Mouse (Mus musculus) embryonic fibroblast, embryonic 13.5 days (primary cell): ENCODE measurements at regions not wholly inside any gene's neighbourhood (a gene's known extent, or its start where the extent isn't known, plus 50 kb on each side); places are given as distances from the start of the nearest gene placed in this dataset.

ENCODE experiments used
- H3K27ac ChIP-seq: 2 replicates; pipeline ENCODE4 v1.5.1; 2012; ENCODE audit warnings: low read length, control low read depth, inconsistent platforms; ENCODE audit not compliant: insufficient read depth
- H3K4me1 ChIP-seq: 2 replicates; pipeline ENCODE4 v1.6.1; 2011; ENCODE audit warnings: low read length; ENCODE audit not compliant: control insufficient read depth, insufficient read depth
- H3K4me3 ChIP-seq: 2 replicates; pipeline ENCODE4 v1.5.1; 2011; ENCODE audit warnings: mild to moderate bottlenecking, control low read depth, low read length; ENCODE audit not compliant: insufficient read depth
- CTCF ChIP-seq: IDR thresholded peaks from 2 replicates; pipeline ENCODE4 v1.5.1; 2011; ENCODE audit warnings: mild to moderate bottlenecking, control low read depth, low read length, moderate library complexity, borderline replicate concordance; ENCODE audit not compliant: insufficient read depth
- POLR2A ChIP-seq: IDR thresholded peaks from 2 replicates; pipeline ENCODE4 v1.6.1; 2011; ENCODE audit warnings: low read depth, mild to moderate bottlenecking, control low read depth, low read length, moderate library complexity

DNA sequence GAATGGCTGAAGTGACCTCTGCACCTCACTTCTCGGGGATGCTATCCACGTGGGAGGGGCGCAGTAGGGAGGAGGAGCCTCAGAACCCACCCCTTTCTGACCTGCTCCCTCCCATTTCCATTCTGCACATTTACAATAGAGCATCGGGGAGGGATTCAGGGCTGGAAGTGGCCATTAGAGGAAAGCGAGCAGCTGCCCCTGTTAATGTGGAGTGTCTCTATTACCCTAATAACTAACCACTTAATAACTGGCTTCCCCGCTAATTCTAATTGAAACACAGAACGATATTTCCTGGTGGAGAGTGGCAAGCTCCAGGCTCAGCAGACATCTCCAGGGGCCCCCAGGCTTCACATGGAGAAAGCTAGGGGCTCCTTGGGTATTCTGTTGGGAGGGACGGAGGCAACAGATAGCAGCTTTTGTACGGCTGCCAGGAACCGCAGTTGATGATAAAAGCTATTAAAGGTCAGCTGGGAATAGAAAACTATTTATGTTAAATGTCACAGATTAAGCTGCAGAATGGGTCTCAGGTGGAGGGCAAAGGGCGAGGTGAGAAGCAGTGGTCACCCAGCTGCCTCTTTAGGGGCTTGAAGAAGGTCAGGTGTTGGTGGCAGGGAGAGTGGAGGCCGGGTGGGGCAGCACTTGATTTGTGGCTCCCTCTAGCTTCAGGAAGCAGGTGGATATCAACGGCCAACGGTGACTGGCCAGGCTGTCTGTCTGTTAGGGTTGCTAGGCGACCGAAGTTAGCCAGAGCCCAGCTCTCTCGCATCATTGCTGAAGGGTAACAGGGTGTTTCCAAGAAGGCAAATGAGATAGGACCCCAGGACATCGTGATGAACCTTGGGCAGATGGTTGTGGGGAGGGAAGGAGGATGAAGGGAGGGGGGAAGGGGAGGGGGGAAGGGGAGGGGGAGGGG is 118.4 kb upstream of the Sdk2 start:
- no peak overlapping the region for H3K27ac ChIP-seq
- H3K4me3 ChIP-seq, result no peak overlapping the region
- no peaks in the 10 kb centered on the region for H3K4me1 ChIP-seq
- no peak for TF ChIP-seq POLR2A
- no peak for TF ChIP-seq CTCF

- Histone ChIP-seq H3K4me3 (no peak overlapping the region), H3K27ac (no peak overlapping the region), H3K4me1 (no peaks in the 10 kb centered on the region)
- TF ChIP-seq CTCF (no peak), POLR2A (no peak)
Measured at GRCm38 (mm10) chr11:114184431-114184830, 117.6 kb upstream of the Sdk2 start.

GRCm38 (mm10) chr11:114183231-114183630 is 116.4 kb upstream of the Sdk2 start:
- Histone ChIP-seq H3K27ac (no peak overlapping the region), H3K4me1 (no peaks in the 10 kb centered on the region), H3K4me3 (no peak overlapping the region)
- TF ChIP-seq CTCF (no peak), POLR2A (no peak)

DNA sequence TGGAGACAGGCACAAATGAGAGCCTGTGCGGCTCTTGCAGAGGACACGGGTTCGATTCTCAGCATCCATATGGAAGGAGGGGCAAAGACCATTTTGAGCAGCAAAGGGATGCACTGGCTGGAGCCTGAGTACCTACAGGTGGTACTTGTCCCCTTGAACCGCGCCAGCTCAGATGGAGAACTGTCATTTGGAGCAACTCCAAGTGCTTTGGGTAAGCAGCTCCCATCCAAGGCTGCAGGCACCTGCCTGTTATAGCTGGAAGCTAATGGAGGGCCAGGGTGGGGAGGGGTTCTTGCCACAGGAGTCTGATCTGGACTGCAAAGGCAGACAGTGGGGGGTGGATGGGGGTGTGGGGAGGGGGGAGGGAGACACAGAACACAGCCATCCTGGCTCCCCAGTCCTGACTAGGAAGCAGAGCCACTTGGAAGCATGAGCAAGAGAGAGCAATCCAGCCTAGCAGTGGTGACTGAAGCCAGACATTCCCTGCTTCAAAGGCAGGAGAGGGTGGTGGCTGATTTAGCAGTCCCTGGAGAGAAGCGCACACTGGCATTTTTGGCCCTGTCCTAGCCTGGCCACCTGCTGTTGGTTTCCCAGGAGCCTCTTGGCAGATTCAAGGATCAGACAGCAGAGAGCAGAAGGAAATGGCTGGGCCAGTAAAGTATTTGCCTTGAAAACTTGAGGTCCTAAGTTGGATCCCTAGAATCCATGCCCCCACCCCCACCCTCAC is 112.1 kb upstream of the Sdk2 start:
- Histone ChIP-seq H3K4me3 (no peak overlapping the region), H3K4me1 (no peaks in the 10 kb centered on the region), H3K27ac (no peak overlapping the region)
- TF ChIP-seq CTCF, result no peak
- TF ChIP-seq POLR2A, result no peak

- Histone ChIP-seq H3K4me1 (no peaks in the 10 kb centered on the region), H3K4me3 (no peak overlapping the region), H3K27ac (no peak overlapping the region)
- TF ChIP-seq POLR2A, result no peak
Measured at GRCm38 (mm10) chr11:114177789-114178188, 110.9 kb upstream of the Sdk2 start.

DNA sequence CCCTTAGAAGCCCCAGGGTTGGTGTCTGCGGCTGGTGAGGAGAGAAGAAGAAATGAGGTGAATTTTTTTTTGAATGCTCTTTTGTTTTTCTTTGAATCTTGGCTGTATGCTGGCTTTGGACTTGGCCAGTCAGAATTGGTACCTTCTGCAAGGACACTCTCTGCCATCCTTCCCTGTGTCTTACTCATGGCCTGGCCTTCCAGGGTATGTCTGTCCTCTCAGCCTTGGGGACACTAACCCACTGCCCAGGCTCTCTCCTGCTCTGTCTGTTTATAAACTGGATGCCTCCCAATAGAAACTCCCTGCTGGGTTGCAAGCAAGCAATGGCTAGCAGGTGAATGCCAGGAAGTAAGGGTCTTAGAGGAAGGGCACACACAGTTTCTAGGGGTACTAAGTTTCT is 110.4 kb upstream of the Sdk2 start:
- H3K4me1 ChIP-seq, result no peaks in the 10 kb centered on the region
- TF ChIP-seq POLR2A (no peak), CTCF (no peak)
- no peak overlapping the region for H3K27ac ChIP-seq
- H3K4me3 ChIP-seq, result no peak overlapping the region

DNA sequence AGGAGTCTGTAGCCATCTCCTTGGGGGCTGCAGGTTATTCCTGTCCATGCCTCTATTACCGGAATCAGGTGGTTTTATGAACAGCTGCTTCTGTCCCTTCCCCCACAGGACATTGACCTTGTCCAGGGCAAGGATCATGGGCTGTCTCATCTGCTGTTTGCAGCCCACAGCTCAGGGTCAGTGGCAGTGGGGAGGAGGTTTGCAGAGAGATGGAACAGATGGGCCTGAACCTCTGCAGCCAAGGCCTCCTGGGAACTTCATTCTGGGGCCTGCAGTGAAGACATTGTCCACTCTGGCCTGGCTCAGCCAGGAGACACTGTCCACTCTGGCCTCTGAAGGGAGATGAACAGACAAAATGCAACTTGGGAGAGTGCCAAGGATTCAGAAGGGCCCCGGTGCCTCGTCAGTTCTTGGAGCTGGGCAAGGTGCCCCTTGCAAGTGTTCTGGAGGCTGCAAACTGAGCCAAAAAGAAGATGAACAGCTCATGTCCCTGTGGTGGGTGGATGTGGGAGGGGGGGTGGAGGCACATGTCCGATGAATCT is 109.9 kb upstream of the Sdk2 start:
- H3K4me3 ChIP-seq, result no peak overlapping the region
- TF ChIP-seq POLR2A, result no peak
- no peak for TF ChIP-seq CTCF
- H3K4me1 ChIP-seq, result no peaks in the 10 kb centered on the region
- H3K27ac ChIP-seq, result no peak overlapping the region

- H3K4me3 ChIP-seq, result no peak overlapping the region
- TF ChIP-seq POLR2A, result no peak
- TF ChIP-seq CTCF, result no peak
- no peaks in the 10 kb centered on the region for H3K4me1 ChIP-seq
- no peak overlapping the region for H3K27ac ChIP-seq
Measured at GRCm38 (mm10) chr11:114175437-114176131, 108.7 kb upstream of the Sdk2 start.

DNA sequence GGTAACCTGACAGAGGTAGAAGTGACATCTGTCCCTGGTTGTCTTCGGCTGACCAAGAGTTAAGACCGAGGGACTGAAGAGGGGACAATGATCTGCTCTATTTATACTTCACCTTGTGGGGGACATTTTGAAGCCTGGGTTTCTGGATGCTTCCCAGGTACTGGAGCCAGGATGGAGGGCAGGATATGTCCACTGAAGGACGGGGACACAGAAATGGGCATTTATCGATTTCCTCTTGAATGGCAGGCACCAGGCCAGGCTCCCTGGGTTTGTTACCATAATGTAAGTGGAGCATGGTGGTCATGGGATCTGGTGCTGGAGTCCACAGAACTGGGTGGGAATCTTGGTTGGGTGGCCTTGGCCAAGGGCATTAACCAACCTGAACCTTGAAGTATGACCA is 108.0 kb upstream of the Sdk2 start:
- Histone ChIP-seq H3K4me3 (no peak overlapping the region), H3K4me1 (no peaks in the 10 kb centered on the region), H3K27ac (no peak overlapping the region)
- no peak for TF ChIP-seq POLR2A
- no peak for TF ChIP-seq CTCF
